Mouse (Mus musculus): ENCODE measurements around the gene Efnb1. TPM values are rescaled to one million over a fixed set of nuclear protein-coding genes. Genes with fewer than 3 reads are reported as not detected.

Gene Efnb1
- polyA plus RNA-seq, 2 experiments: 2.4 to 3.6 TPM

DNA sequence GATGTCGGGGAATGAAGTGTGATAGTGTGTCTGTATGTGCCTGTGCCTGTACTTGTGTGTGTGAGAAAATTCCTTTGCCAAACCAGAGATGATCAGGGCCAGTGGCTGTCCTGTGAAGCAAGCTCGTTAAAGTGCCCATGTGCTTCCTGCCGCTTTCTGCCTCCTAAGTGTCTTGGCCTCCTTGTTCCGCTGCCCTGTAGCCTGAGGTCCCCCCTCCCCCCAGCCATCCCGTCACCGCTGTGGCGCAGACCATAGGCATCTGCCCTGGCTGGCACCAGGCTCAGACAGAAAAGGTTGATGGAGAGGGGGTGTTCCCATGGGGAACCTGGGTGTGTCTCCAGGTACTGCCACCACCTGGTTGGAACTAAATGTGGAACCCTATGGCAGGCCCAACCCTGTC is 13.1 kb downstream of the Efnb1 start:
- Histone ChIP-seq H3K4me3 (ENCODE audit: insufficient read depth in 1 of 2, low read depth in 2 of 2, low read length in 2 of 2) (no peak overlapping the region), H3K4me2 (ENCODE audit: low read depth) (no peak overlapping the region), H3K9ac (replicated peaks) (no peak overlapping the region), H3K27ac (no peak overlapping the region), H3K27me3 (ENCODE audit: control insufficient read depth, insufficient read depth, low read length) (no peaks in the 10 kb centered on the region), H3K36me3 (replicated peaks; ENCODE audit: control insufficient read depth, insufficient read depth, low read depth) (no peaks in the 10 kb centered on the region), H3K4me1 (replicated peaks; ENCODE audit: control insufficient read depth in 2 of 2, insufficient read depth in 2 of 2, low read length in 1 of 2) (peaks cover 0 to 5% of the 10 kb centered on the region in 2 experiments; a peak in 1 of 4 replicates), H3K9me3 (ENCODE audit: control insufficient read depth, low read length) (no peaks in the 10 kb centered on the region)
- 65% methylated on average over 7 of the region's 7 CpGs for WGBS (ENCODE audit: insufficient replicate concordance)
- DNase-seq (ENCODE audit: low read depth in 3 of 3, low spot score in 3 of 3): no peak
- no peak for ATAC-seq (ENCODE audit: insufficient read depth)
- TF ChIP-seq CTCF (IDR thresholded peaks at IDR 0.05; ENCODE audit: low read depth) (no peak), EP300 (IDR thresholded peaks at IDR 0.05; ENCODE audit: low read depth) (no peak)

GRCm38 (mm10) chrX:99149900-99150299 is 14.0 kb downstream of the Efnb1 start:
- Histone ChIP-seq H3K4me1 (replicated peaks; ENCODE audit: control insufficient read depth in 2 of 2, insufficient read depth in 2 of 2, low read length in 1 of 2) (peaks cover 0 to 5% of the 10 kb centered on the region in 2 experiments; a peak in 1 of 4 replicates), H3K4me2 (ENCODE audit: low read depth) (no peak overlapping the region), H3K27ac (no peak overlapping the region), H3K27me3 (ENCODE audit: control insufficient read depth, insufficient read depth, low read length) (no peaks in the 10 kb centered on the region), H3K36me3 (replicated peaks; ENCODE audit: control insufficient read depth, insufficient read depth, low read depth) (no peaks in the 10 kb centered on the region), H3K4me3 (ENCODE audit: insufficient read depth in 1 of 2, low read depth in 2 of 2, low read length in 2 of 2) (no peak overlapping the region), H3K9me3 (ENCODE audit: control insufficient read depth, low read length) (no peaks in the 10 kb centered on the region), H3K9ac (replicated peaks) (no peak overlapping the region)
- ATAC-seq (ENCODE audit: insufficient read depth): peak; percentile 55
- WGBS (ENCODE audit: insufficient replicate concordance): 38% methylated on average over 2 of the region's 2 CpGs
- TF ChIP-seq CTCF (IDR thresholded peaks at IDR 0.05; ENCODE audit: low read depth) (no peak), EP300 (IDR thresholded peaks at IDR 0.05; ENCODE audit: low read depth) (no peak)
- no peak for DNase-seq (ENCODE audit: low read depth in 3 of 3, low spot score in 3 of 3)

DNA sequence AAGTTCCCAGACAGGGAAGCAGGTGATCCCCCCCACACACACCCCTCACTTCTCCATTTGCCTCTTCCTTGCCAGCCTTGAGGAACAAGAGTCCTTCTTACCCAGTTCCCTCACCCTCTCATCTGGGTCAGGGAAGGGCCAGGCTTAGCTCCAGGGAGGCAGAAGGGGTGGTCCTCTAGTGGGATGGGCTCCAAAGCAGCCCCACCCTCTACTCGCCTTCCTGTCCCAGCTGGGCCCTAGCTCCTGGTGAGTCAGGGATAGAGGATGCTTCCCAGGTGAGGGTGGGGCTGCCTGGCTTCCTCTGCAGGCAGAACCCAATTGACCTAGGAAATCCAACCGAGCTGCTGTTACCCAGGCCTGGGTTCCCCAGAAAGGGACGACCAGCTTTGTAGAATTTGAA is 14.8 kb downstream of the Efnb1 start:
- 42% methylated on average over 3 of the region's 3 CpGs for WGBS (ENCODE audit: insufficient replicate concordance)
- DNase-seq (ENCODE audit: low read depth in 3 of 3, low spot score in 3 of 3) (no peak), ATAC-seq (ENCODE audit: insufficient read depth) (no peak)
- H3K4me2 ChIP-seq (ENCODE audit: low read depth): no peak overlapping the region
- no peak overlapping the region for H3K9ac ChIP-seq (replicated peaks)
- H3K27ac ChIP-seq: no peak overlapping the region
- no peak for TF ChIP-seq CTCF (IDR thresholded peaks at IDR 0.05; ENCODE audit: low read depth)
- no peak for TF ChIP-seq EP300 (IDR thresholded peaks at IDR 0.05; ENCODE audit: low read depth)
- H3K9me3 ChIP-seq (ENCODE audit: control insufficient read depth, low read length): no peaks in the 10 kb centered on the region
- peaks cover 0 to 5% of the 10 kb centered on the region in 2 experiments; a peak in 1 of 4 replicates for H3K4me1 ChIP-seq (replicated peaks; ENCODE audit: control insufficient read depth in 2 of 2, insufficient read depth in 2 of 2, low read length in 1 of 2)
- H3K27me3 ChIP-seq (ENCODE audit: control insufficient read depth, insufficient read depth, low read length): no peaks in the 10 kb centered on the region
- H3K4me3 ChIP-seq (ENCODE audit: insufficient read depth in 1 of 2, low read depth in 2 of 2, low read length in 2 of 2): no peak overlapping the region
- no peaks in the 10 kb centered on the region for H3K36me3 ChIP-seq (replicated peaks; ENCODE audit: control insufficient read depth, insufficient read depth, low read depth)

DNA sequence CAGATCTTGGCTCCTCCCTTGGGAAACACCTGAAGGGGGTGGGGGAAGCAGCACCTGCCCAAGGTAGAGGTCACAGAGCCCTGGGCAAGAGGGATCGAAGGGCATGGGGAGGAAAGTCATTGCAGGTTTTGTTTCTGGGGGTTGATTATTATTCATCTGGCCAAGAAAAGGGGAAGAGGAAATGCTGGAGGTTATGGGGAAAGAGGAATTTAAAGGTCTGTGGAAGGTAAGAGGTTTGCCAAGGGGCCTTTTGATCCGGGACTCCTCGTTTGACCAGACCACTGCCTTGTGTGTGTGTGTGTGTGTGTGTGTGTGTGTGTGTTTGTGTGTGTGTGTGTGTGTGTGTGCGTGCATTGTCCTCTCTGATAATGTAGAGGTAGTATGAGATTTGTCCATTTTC is 15.5 kb downstream of the Efnb1 start:
- H3K9me3 ChIP-seq (ENCODE audit: control insufficient read depth, low read length): no peaks in the 10 kb centered on the region
- WGBS (ENCODE audit: insufficient replicate concordance): 36% methylated on average over 4 of the region's 4 CpGs

DNA sequence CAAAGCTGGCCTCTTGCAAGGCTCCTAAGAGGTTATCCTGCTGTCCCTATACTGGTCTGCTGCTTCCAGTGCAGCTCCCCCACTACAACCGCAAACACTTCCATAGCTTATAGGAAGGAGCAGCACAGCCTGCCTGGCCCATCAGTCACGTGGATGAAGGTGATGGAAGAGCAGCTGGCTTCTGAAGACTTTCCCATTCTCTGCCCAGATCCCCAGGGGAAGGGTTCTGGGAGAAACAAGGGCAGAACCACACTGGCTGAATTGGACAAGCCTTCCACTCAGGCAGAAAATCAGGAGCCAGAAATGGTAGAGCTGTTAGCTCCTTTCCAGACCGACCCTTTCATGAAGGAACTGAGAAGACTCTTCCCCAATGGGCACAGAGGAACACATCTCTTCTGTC is 16.2 kb downstream of the Efnb1 start:
- H3K4me3 ChIP-seq (ENCODE audit: insufficient read depth in 1 of 2, low read depth in 2 of 2, low read length in 2 of 2): no peak overlapping the region
- H3K4me2 ChIP-seq (ENCODE audit: low read depth): no peak overlapping the region
- H3K36me3 ChIP-seq (replicated peaks; ENCODE audit: control insufficient read depth, insufficient read depth, low read depth): no peaks in the 10 kb centered on the region
- no peaks in the 10 kb centered on the region for H3K27me3 ChIP-seq (ENCODE audit: control insufficient read depth, insufficient read depth, low read length)
- no peak overlapping the region for H3K27ac ChIP-seq
- H3K4me1 ChIP-seq (replicated peaks; ENCODE audit: control insufficient read depth in 2 of 2, insufficient read depth in 2 of 2, low read length in 1 of 2): peaks cover 0 to 5% of the 10 kb centered on the region in 2 experiments; a peak in 1 of 4 replicates
- ATAC-seq (ENCODE audit: insufficient read depth) (no peak), DNase-seq (ENCODE audit: low read depth in 3 of 3, low spot score in 3 of 3) (no peak)
- H3K9ac ChIP-seq (replicated peaks): no peak overlapping the region
- no peak for TF ChIP-seq CTCF (IDR thresholded peaks at IDR 0.05; ENCODE audit: low read depth)
- H3K9me3 ChIP-seq (ENCODE audit: control insufficient read depth, low read length): no peaks in the 10 kb centered on the region
- 40% methylated on average over 3 of the region's 3 CpGs for WGBS (ENCODE audit: insufficient replicate concordance)

More for the DNA sequence above, 15.5 kb downstream of the Efnb1 start:
- Histone ChIP-seq H3K36me3 (replicated peaks; ENCODE audit: control insufficient read depth, insufficient read depth, low read depth) (no peaks in the 10 kb centered on the region), H3K27me3 (ENCODE audit: control insufficient read depth, insufficient read depth, low read length) (no peaks in the 10 kb centered on the region), H3K4me3 (ENCODE audit: insufficient read depth in 1 of 2, low read depth in 2 of 2, low read length in 2 of 2) (no peak overlapping the region), H3K4me2 (ENCODE audit: low read depth) (no peak overlapping the region), H3K9ac (replicated peaks) (no peak overlapping the region), H3K4me1 (replicated peaks; ENCODE audit: control insufficient read depth in 2 of 2, insufficient read depth in 2 of 2, low read length in 1 of 2) (peaks cover 0 to 5% of the 10 kb centered on the region in 2 experiments; a peak in 1 of 4 replicates), H3K27ac (no peak overlapping the region)
- TF ChIP-seq CTCF (IDR thresholded peaks at IDR 0.05; ENCODE audit: low read depth) (no peak), EP300 (IDR thresholded peaks at IDR 0.05; ENCODE audit: low read depth) (no peak)
- DNase-seq (ENCODE audit: low read depth in 3 of 3, low spot score in 3 of 3): no peak
- no peak for ATAC-seq (ENCODE audit: insufficient read depth)
